Mouse (Mus musculus): ENCODE measurements around the gene Gm15085.
"Not testable (repeated sequence)": the region's sequence is repeated elsewhere in the genome, so short reads cannot be mapped to it uniquely, and the experiment has no call there.

The Gm15085 gene

GRCm38 (mm10) chrX:149447317-149447716 lies at the start of gene Gm15085:
Gene Gm15085 (plus strand): TSS chrX:149447617.
- not testable (repeated sequence) for DNase-seq (ENCODE audit: low spot score)
